ENCODE assay signal across 23 mouse cellular contexts in the genomic region with DNA sequence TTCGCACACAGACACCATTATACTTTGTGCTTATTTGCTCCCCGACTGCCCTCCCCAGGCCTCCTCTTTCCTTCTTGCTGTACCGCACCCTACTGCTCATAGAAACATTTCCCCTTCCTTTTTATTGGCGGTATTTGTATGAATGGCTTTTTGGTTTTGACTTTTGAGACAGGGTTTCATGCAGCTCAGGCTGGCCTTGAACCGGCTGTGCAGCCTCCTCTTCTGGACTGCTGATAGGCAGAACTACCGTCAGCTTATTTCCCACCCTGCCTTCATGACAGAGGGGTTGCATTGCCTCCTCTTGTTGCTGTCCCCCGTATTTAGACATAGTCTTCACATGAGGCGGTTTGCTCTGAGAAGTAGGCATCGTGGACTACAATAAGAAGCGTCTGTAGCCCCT. TPM values are rescaled to one million over a fixed set of nuclear protein-coding genes. Genes with fewer than 3 reads are reported as not detected.
DNase-seq lines count a peak whose midpoint lies in the region; ATAC-seq lines count a peak whose summit lies in the region.
"Had no signal": no experiment of that assay in that cellular context is flagged by ENCODE, and none has a peak within 500 bp of the region (broad histone marks: within the 10 kb centered on the region; RNA-seq: fewer than 3 reads in every experiment).

No protein-coding gene starts in this region.

- intact Hi-C loops in heart, postnatal 36 days (cut with DNase I): no loop called here

- DNase-seq in heart, adult 11 months: peak; percentile 76
- no peak for DNase-seq in heart, postnatal 36 days
- no peak for DNase-seq in liver, embryonic 11.5 days (ENCODE audit: low spot score)
- DNase-seq: adrenal gland, adult 8-10 months; adrenal gland, postnatal 25 days; cerebellum, adult 11-12 months; cerebellum, adult 8-10 months; cerebellum, postnatal 10 days; cerebellum, postnatal 36 days; embryo, embryonic 11 days; gastrocnemius, postnatal 25 days; heart, adult 2 months had no signal

- peaks cover 38% of the 10 kb centered on the region for H3K36me3 ChIP-seq in liver, embryonic 12.5 days
- no peaks in the 10 kb centered on the region for H3K36me3 ChIP-seq in liver, embryonic 11.5 days (ENCODE audit: control insufficient read depth, insufficient read depth, low read length)
- H3K36me3 ChIP-seq in megakaryocyte, embryonic 14.5 days (replicated peaks; ENCODE audit: low read length): peaks cover 64% of the 10 kb centered on the region
- H3K36me3 ChIP-seq: forebrain, embryonic 12.5 days; forebrain, embryonic 15.5 days had no signal

- 0 out of 2 replicates have a peak overlapping the region, but pooled peaks have one; percentile 7 for H3K9ac ChIP-seq in liver, embryonic 12.5 days
- no peak overlapping the region for H3K9ac ChIP-seq in liver, embryonic 11.5 days (ENCODE audit: low read depth, low read length)
- H3K9ac ChIP-seq: embryonic facial prominence, embryonic 13.5 days; forebrain, embryonic 12.5 days; forebrain, embryonic 15.5 days; hindbrain, embryonic 14.5 days had no signal

- ATAC-seq in liver, embryonic 12.5 days: no peak
- ATAC-seq in liver, embryonic 11.5 days (replicated peaks; ENCODE audit: low FRiP score): no peak
- no peak for ATAC-seq in megakaryocyte, adult 5-6 weeks (ENCODE audit: poor library complexity, severe bottlenecking)
- ATAC-seq: forebrain, embryonic 15.5 days; hindbrain, postnatal 0 days had no signal

- H3K4me3 ChIP-seq in liver, embryonic 12.5 days: no peak overlapping the region
- no peak overlapping the region for H3K4me3 ChIP-seq in liver, embryonic 11.5 days (ENCODE audit: low read depth, low read length)
- peak overlapping the region; percentile 30 for H3K4me3 ChIP-seq in megakaryocyte, embryonic 14.5 days (replicated peaks)
- H3K4me3 ChIP-seq: embryonic facial prominence, embryonic 10.5 days; embryonic facial prominence, embryonic 13.5 days; erythroblast, embryonic 14.5 days; forebrain, embryonic 12.5 days; forebrain, embryonic 15.5 days; heart, adult 2 months; heart, embryonic 10.5 days had no signal

- H3K4me2 ChIP-seq in liver, embryonic 12.5 days: no peak overlapping the region
- H3K4me2 ChIP-seq in liver, embryonic 11.5 days: no peak overlapping the region
- H3K4me2 ChIP-seq: embryonic facial prominence, embryonic 13.5 days; forebrain, embryonic 12.5 days; forebrain, embryonic 15.5 days; hindbrain, embryonic 14.5 days had no signal

- no peaks in the 10 kb centered on the region for H3K9me3 ChIP-seq in liver, embryonic 12.5 days (replicated peaks)
- no peaks in the 10 kb centered on the region for H3K9me3 ChIP-seq in liver, embryonic 11.5 days (ENCODE audit: control insufficient read depth, low read length)
- H3K9me3 ChIP-seq in megakaryocyte, embryonic 14.5 days: no peaks in the 10 kb centered on the region
- H3K9me3 ChIP-seq: embryonic facial prominence, embryonic 10.5 days; embryonic facial prominence, embryonic 13.5 days; forebrain, embryonic 12.5 days; forebrain, embryonic 15.5 days; heart, embryonic 10.5 days had no signal

- 76% methylated on average over 10 of the region's 10 CpGs for WGBS in liver, embryonic 12.5 days (ENCODE audit: insufficient replicate concordance)
- 85% methylated on average over 10 of the region's 10 CpGs for WGBS in liver, embryonic 11.5 days

- H3K27ac ChIP-seq in liver, embryonic 12.5 days: peak overlapping the region; percentile 12; the same call in 1 of the 2 replicates
- H3K27ac ChIP-seq in liver, embryonic 11.5 days (ENCODE audit: low read depth, low read length): no peak overlapping the region
- H3K27ac ChIP-seq: embryonic facial prominence, embryonic 10.5 days; embryonic facial prominence, embryonic 13.5 days; forebrain, embryonic 12.5 days; forebrain, embryonic 15.5 days; heart, adult 2 months; heart, embryonic 10.5 days; hindbrain, embryonic 14.5 days; hindbrain, postnatal 0 days had no signal

- peaks cover 85% of the 10 kb centered on the region for H3K4me1 ChIP-seq in liver, embryonic 12.5 days
- H3K4me1 ChIP-seq in liver, embryonic 11.5 days (replicated peaks; ENCODE audit: control insufficient read depth, insufficient read depth, low read length): peaks cover 37% of the 10 kb centered on the region
- H3K4me1 ChIP-seq in megakaryocyte, embryonic 14.5 days: peaks cover 94% of the 10 kb centered on the region

- H3K27me3 ChIP-seq in liver, embryonic 12.5 days (replicated peaks): no peaks in the 10 kb centered on the region
- H3K27me3 ChIP-seq in liver, embryonic 11.5 days (replicated peaks; ENCODE audit: control insufficient read depth, insufficient read depth, low read length): no peaks in the 10 kb centered on the region
- no peaks in the 10 kb centered on the region for H3K27me3 ChIP-seq in megakaryocyte, embryonic 14.5 days (replicated peaks)
- H3K27me3 ChIP-seq: embryonic facial prominence, embryonic 13.5 days; forebrain, embryonic 12.5 days; forebrain, embryonic 15.5 days had no signal

RNA-seq across cellular contexts. Expression of a gene that starts 6.8 kb away (rescaled TPM):
- 10 to 100 TPM; 47.6 to 49.5 TPM for total RNA-seq in heart, postnatal 36 days (2021)
- 13.5 and 13.6 TPM in 2 replicates for polyA plus RNA-seq in liver, embryonic 12.5 days (2016; fragmentation: Nextera tagmentation; extraction: Ambion mirVana)
- 12.6 and 15.1 TPM in 2 replicates for polyA plus RNA-seq in liver, embryonic 11.5 days (2014; fragmentation: Nextera tagmentation; extraction: Ambion mirVana)
- 11.0 and 19.5 TPM in 2 replicates for polyA plus RNA-seq in megakaryocyte, embryonic 14.5 days (2012; ENCODE audit: insufficient read depth, low replicate concordance)
- 15.5 and 16.3 TPM in 2 replicates for total RNA-seq in megakaryocyte, adult 5-6 weeks (2015)
- 17.1 and 19.1 TPM in 2 replicates for total RNA-seq in megakaryocyte, adult 5-6 weeks (2017)
